Mouse (Mus musculus) cortical plate, adult 2 months (tissue): ENCODE results near the gene Gm3336.
A peak's percentile ranks its signal among the peaks of the same experiment; 100 is the strongest.

ENCODE experiments used
- CTCF ChIP-seq: fragments of 200-500 bp; IDR thresholded peaks from 2 replicates; pipeline ENCODE4 v1.5.1; 2011; ENCODE audit warnings: mild to moderate bottlenecking, control low read depth, low read length; ENCODE audit not compliant: insufficient read depth; ENCODE audit errors: extremely low read depth
- POLR2A ChIP-seq: fragments of 200-500 bp; IDR thresholded peaks from 2 replicates; pipeline ENCODE4 v1.6.1; 2011; ENCODE audit warnings: mild to moderate bottlenecking, low read length, control low read depth; ENCODE audit not compliant: insufficient read depth; ENCODE audit errors: extremely low read depth

- TF ChIP-seq CTCF (no peak), POLR2A (peak; percentile 73; the same call in 1 of the 2 replicates)
Observed at GRCm38 (mm10) chr8:70760775-70761406, 42.5 kb downstream of the Gm3336 start, which contains the start of gene Mpv17l2.
